Mouse (Mus musculus) spleen, postnatal 4 days (tissue): ENCODE results near the gene St3gal4.

Experiments used
- DNase-seq, 2 experiments: peaks; one replicate each; pipeline ENCODE4 v3.0.0; 2022; ENCODE audit warnings: low spot score in 2 of 2

Gene St3gal4

GRCm38 (mm10) chr9:35004113-35004512 is 115.0 kb downstream of the St3gal4 start:
- no peak for DNase-seq

GRCm38 (mm10) chr9:34997880-34998865 is 120.9 kb downstream of the St3gal4 start:
- DNase-seq: no peak
